Mouse (Mus musculus) limb, embryonic 10.5 days (tissue): ENCODE data around the gene Ush2a. TPM values are rescaled to one million over a fixed set of nuclear protein-coding genes. Genes with fewer than 3 reads are reported as not detected.

Experiments
- DNase-seq: peaks from one replicate; pipeline ENCODE4 v3.0.0-alpha.2; 2017; ENCODE audit warnings: low spot score
- H3K27ac ChIP-seq: fragments of 300-500 bp; sonication (generic); 2 replicates; pipeline ENCODE4 v1.5.1; 2016; ENCODE audit warnings: mild to moderate bottlenecking
- H3K27me3 ChIP-seq: fragments of 300-500 bp; sonication (generic); 2 replicates; pipeline ENCODE4 v1.6.1; 2016; ENCODE audit warnings: low read depth, mild to moderate bottlenecking; ENCODE audit not compliant: poor library complexity, severe bottlenecking
- H3K36me3 ChIP-seq: fragments of 300-500 bp; sonication (generic); 2 replicates; pipeline ENCODE4 v1.6.1; 2016; ENCODE audit warnings: mild to moderate bottlenecking, moderate library complexity
- H3K4me1 ChIP-seq: fragments of 300-500 bp; sonication (generic); 2 replicates; pipeline ENCODE4 v1.6.1; 2016
- H3K4me3 ChIP-seq: fragments of 300-500 bp; sonication (generic); 2 replicates; pipeline ENCODE4 v1.5.1; 2016; ENCODE audit warnings: mild to moderate bottlenecking, moderate library complexity
- H3K9me3 ChIP-seq: fragments of 300-500 bp; sonication (generic); replicated peaks from 2 replicates; pipeline ENCODE4 v1.6.1; 2016; ENCODE audit warnings: mild to moderate bottlenecking
- WGBS: fragments of 180-500 bp; shearing (Covaris S2); methylation state at CpG from one replicate; pipeline ENCODE4 v1.1.7; 2016; 5-methylcytosine and 5-hydroxymethylcytosine counted together
- polyA plus RNA-seq: library from polyadenylated mRNA; unstranded; fragments of >200 nt; fragmentation: Nextera tagmentation; extraction: Ambion mirVana; gene quantifications from 2 replicates; pipeline ENCODE4 v1.2.1, GENCODE M21; 2016

The Ush2a gene
- polyA plus RNA-seq, 1 experiment from 2014 or later = 0.03 TPM

- WGBS = 74% methylated on average over 4 of the region's 4 CpGs
Observed at GRCm38 (mm10) chr1:188320204-188320603, 58.4 kb downstream of the Ush2a start.

GRCm38 (mm10) chr1:188321534-188321933, 59.7 kb downstream of the Ush2a start:
- DNase-seq = no peak
- no peaks in the 10 kb centered on the region for H3K4me1 ChIP-seq
- H3K9me3 ChIP-seq = no peaks in the 10 kb centered on the region
- 81% methylated on average over 7 of the region's 7 CpGs for WGBS
- no peak overlapping the region for H3K27ac ChIP-seq
- H3K36me3 ChIP-seq = no peaks in the 10 kb centered on the region
- H3K4me3 ChIP-seq = no peak overlapping the region
- no peaks in the 10 kb centered on the region for H3K27me3 ChIP-seq

More at GRCm38 (mm10) chr1:188320204-188320603, 58.4 kb downstream of the Ush2a start:
- DNase-seq = no peak
- Histone ChIP-seq H3K27ac (no peak overlapping the region), H3K9me3 (no peaks in the 10 kb centered on the region), H3K4me3 (no peak overlapping the region), H3K4me1 (no peaks in the 10 kb centered on the region), H3K36me3 (no peaks in the 10 kb centered on the region), H3K27me3 (no peaks in the 10 kb centered on the region)

GRCm38 (mm10) chr1:188330406-188330805, 68.6 kb downstream of the Ush2a start:
- Histone ChIP-seq H3K27me3 (no peaks in the 10 kb centered on the region), H3K36me3 (no peaks in the 10 kb centered on the region)
- WGBS = 98% methylated on average over 2 of the region's 2 CpGs

DNA sequence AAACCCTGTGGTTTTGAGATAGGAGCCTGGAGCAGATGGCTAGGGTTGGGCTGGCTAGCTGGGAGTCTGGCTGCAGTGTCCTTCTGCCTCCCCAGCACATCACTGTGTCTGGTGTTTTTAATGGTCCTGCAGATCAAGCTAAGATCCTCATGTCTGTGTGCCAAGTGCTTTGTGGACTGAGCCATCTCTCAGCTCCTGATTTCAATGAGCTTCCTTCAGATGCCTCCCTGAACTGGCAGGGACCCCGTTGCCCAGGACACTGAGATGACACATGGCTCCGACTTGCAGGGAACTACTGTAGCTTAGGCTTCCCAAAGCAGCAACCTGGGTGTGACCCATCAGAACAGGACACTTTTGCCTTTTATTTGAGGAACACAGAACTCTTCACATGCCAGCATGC, 72.1 kb downstream of the Ush2a start:
- DNase-seq = no peak
- Histone ChIP-seq H3K9me3 (no peaks in the 10 kb centered on the region), H3K4me1 (peaks cover 4% of the 10 kb centered on the region), H3K27me3 (no peaks in the 10 kb centered on the region), H3K36me3 (no peaks in the 10 kb centered on the region), H3K27ac (no peak overlapping the region), H3K4me3 (no peak overlapping the region)
- WGBS = 84% methylated on average over 2 of the region's 2 CpGs

More at GRCm38 (mm10) chr1:188330406-188330805, 68.6 kb downstream of the Ush2a start:
- Histone ChIP-seq H3K27ac (no peak overlapping the region), H3K4me3 (no peak overlapping the region), H3K4me1 (peaks cover 4% of the 10 kb centered on the region), H3K9me3 (no peaks in the 10 kb centered on the region)
- DNase-seq = no peak

GRCm38 (mm10) chr1:188347762-188348161, 85.9 kb downstream of the Ush2a start:
- 61% methylated on average over 2 of the region's 2 CpGs for WGBS
- H3K27ac ChIP-seq = no peak overlapping the region
- H3K27me3 ChIP-seq = no peaks in the 10 kb centered on the region
- no peak overlapping the region for H3K4me3 ChIP-seq
- H3K4me1 ChIP-seq = no peaks in the 10 kb centered on the region
- DNase-seq = no peak
- no peaks in the 10 kb centered on the region for H3K36me3 ChIP-seq
- H3K9me3 ChIP-seq = no peaks in the 10 kb centered on the region

GRCm38 (mm10) chr1:188354726-188355125, 92.9 kb downstream of the Ush2a start:
- Histone ChIP-seq H3K4me3 (no peak overlapping the region), H3K9me3 (no peaks in the 10 kb centered on the region), H3K36me3 (no peaks in the 10 kb centered on the region), H3K4me1 (no peaks in the 10 kb centered on the region), H3K27me3 (no peaks in the 10 kb centered on the region), H3K27ac (no peak overlapping the region)
- DNase-seq = no peak
- WGBS = 97% methylated on average over 2 of the region's 2 CpGs

- no peak for DNase-seq
- Histone ChIP-seq H3K9me3 (no peaks in the 10 kb centered on the region), H3K4me3 (no peak overlapping the region), H3K36me3 (no peaks in the 10 kb centered on the region), H3K4me1 (no peaks in the 10 kb centered on the region), H3K27me3 (no peaks in the 10 kb centered on the region), H3K27ac (no peak overlapping the region)
- WGBS = 87% methylated on average over 3 of the region's 3 CpGs
Observed at GRCm38 (mm10) chr1:188363548-188363947, 101.7 kb downstream of the Ush2a start.

- H3K4me1 ChIP-seq = peaks cover 6% of the 10 kb centered on the region; the same call in 1 of the 2 replicates
- H3K9me3 ChIP-seq = no peaks in the 10 kb centered on the region
- H3K27ac ChIP-seq = no peak overlapping the region
- H3K4me3 ChIP-seq = no peak overlapping the region
- 88% methylated on average over 1 of the region's 1 CpGs for WGBS
- H3K27me3 ChIP-seq = peaks cover 7% of the 10 kb centered on the region; the same call in 1 of the 2 replicates
- no peak for DNase-seq
- no peaks in the 10 kb centered on the region for H3K36me3 ChIP-seq
Observed at GRCm38 (mm10) chr1:188385180-188385579, 123.4 kb downstream of the Ush2a start.

GRCm38 (mm10) chr1:188385733-188386261, 124.0 kb downstream of the Ush2a start:
- DNase-seq = no peak
- whole genome bisulfite sequencing = 59% methylated on average over 7 of the region's 7 CpGs
- no peak overlapping the region for H3K27ac ChIP-seq
- no peaks in the 10 kb centered on the region for H3K36me3 ChIP-seq
- peaks cover 6% of the 10 kb centered on the region; the same call in 1 of the 2 replicates for H3K4me1 ChIP-seq
- H3K9me3 ChIP-seq = no peaks in the 10 kb centered on the region
- H3K27me3 ChIP-seq = peaks cover 7% of the 10 kb centered on the region; the same call in 1 of the 2 replicates
- H3K4me3 ChIP-seq = no peak overlapping the region

GRCm38 (mm10) chr1:188387321-188387720, 125.5 kb downstream of the Ush2a start:
- Histone ChIP-seq H3K27me3 (peaks cover 7% of the 10 kb centered on the region; the same call in 1 of the 2 replicates), H3K9me3 (no peaks in the 10 kb centered on the region), H3K36me3 (no peaks in the 10 kb centered on the region), H3K4me1 (peaks cover 6% of the 10 kb centered on the region; the same call in 1 of the 2 replicates), H3K4me3 (no peak overlapping the region), H3K27ac (no peak overlapping the region)
- DNase-seq = no peak
- WGBS = 88% methylated on average over 3 of the region's 3 CpGs

- H3K4me3 ChIP-seq = no peak overlapping the region
- H3K27ac ChIP-seq = no peak overlapping the region
- H3K4me1 ChIP-seq = peaks cover 6% of the 10 kb centered on the region; the same call in 1 of the 2 replicates
- no peaks in the 10 kb centered on the region for H3K9me3 ChIP-seq
- DNase-seq = no peak
- no peaks in the 10 kb centered on the region for H3K36me3 ChIP-seq
- H3K27me3 ChIP-seq = peaks cover 7% of the 10 kb centered on the region; the same call in 1 of the 2 replicates
- 59% methylated on average over 2 of the region's 2 CpGs for WGBS
Observed at GRCm38 (mm10) chr1:188387820-188388471, 126.1 kb downstream of the Ush2a start.

DNA sequence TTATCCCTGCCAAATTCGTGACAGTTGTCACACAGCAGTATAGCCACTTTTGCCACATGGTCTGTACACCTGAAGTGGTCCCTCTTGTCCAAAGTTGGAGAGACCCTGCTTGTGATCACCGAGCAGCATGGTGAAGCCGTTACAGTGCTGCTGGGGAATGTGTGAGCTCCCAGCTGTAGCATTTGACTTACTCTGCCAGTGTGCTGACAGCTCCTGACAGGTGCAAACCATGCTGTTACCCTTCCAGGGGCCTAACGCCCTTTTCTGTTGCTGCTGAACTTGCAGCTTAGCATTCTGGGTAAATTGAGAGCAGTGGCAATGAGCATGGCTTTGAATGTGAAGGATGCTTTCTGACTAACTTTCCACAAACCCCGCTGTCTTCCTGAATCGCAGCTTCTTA, 128.3 kb downstream of the Ush2a start:
- DNase-seq = peak; percentile 34
- Histone ChIP-seq H3K36me3 (no peaks in the 10 kb centered on the region), H3K4me3 (no peak overlapping the region), H3K9me3 (no peaks in the 10 kb centered on the region), H3K27me3 (peaks cover 2% of the 10 kb centered on the region; the same call in 1 of the 2 replicates), H3K4me1 (peaks cover 2% of the 10 kb centered on the region; the same call in 1 of the 2 replicates), H3K27ac (no peak overlapping the region)
- WGBS = 66% methylated on average over 6 of the region's 6 CpGs

- H3K4me3 ChIP-seq = no peak overlapping the region
- 97% methylated on average over 4 of the region's 4 CpGs for WGBS
- no peak for DNase-seq
- H3K4me1 ChIP-seq = no peaks in the 10 kb centered on the region
- no peaks in the 10 kb centered on the region for H3K9me3 ChIP-seq
- no peak overlapping the region for H3K27ac ChIP-seq
- H3K27me3 ChIP-seq = no peaks in the 10 kb centered on the region
- H3K36me3 ChIP-seq = no peaks in the 10 kb centered on the region
Observed at GRCm38 (mm10) chr1:188407176-188407575, 145.4 kb downstream of the Ush2a start.
